Mouse (Mus musculus): ENCODE measurements at regions not wholly inside any gene's neighbourhood (a gene's known extent, or its start where the extent isn't known, plus 50 kb on each side); places are given as distances from the start of the nearest gene placed in this dataset.

- Histone ChIP-seq H3K4me2 (ENCODE audit: low read depth) (no peak overlapping the region), H3K4me1 (replicated peaks; ENCODE audit: control insufficient read depth in 2 of 2, insufficient read depth in 2 of 2, low read length in 1 of 2) (no peaks in the 10 kb centered on the region), H3K4me3 (ENCODE audit: insufficient read depth in 1 of 2, low read depth in 2 of 2, low read length in 2 of 2) (no peak overlapping the region), H3K9me3 (ENCODE audit: control insufficient read depth, low read length) (no peaks in the 10 kb centered on the region), H3K27me3 (ENCODE audit: control insufficient read depth, insufficient read depth, low read length) (no peaks in the 10 kb centered on the region), H3K36me3 (replicated peaks; ENCODE audit: control insufficient read depth, insufficient read depth, low read depth) (no peaks in the 10 kb centered on the region), H3K9ac (replicated peaks) (no peak overlapping the region), H3K27ac (no peak overlapping the region)
- TF ChIP-seq CTCF (IDR thresholded peaks at IDR 0.05; ENCODE audit: low read depth) (no peak), EP300 (IDR thresholded peaks at IDR 0.05; ENCODE audit: low read depth) (no peak)
- DNase-seq (ENCODE audit: low read depth in 3 of 3, low spot score in 3 of 3): no peak
- 38% methylated on average over 7 of the region's 7 CpGs for WGBS (ENCODE audit: insufficient replicate concordance)
- ATAC-seq (ENCODE audit: insufficient read depth): no peak
These were observed 62.2 kb upstream of the Blcap start for GRCm38 (mm10) chr2:157633286-157633685.

GRCm38 (mm10) chr2:157635670-157636069 lies 64.6 kb upstream of the Blcap start:
- WGBS (ENCODE audit: insufficient replicate concordance): 10% methylated on average over 14 of the region's 14 CpGs
- TF ChIP-seq CTCF (IDR thresholded peaks at IDR 0.05; ENCODE audit: low read depth) (peak; percentile 84), EP300 (IDR thresholded peaks at IDR 0.05; ENCODE audit: low read depth) (no peak)
- DNase-seq (ENCODE audit: low read depth in 3 of 3, low spot score in 3 of 3): peak in 2 of 3 experiments; percentile 15 to 19
- ATAC-seq (ENCODE audit: insufficient read depth): no peak
- Histone ChIP-seq H3K4me1 (replicated peaks; ENCODE audit: control insufficient read depth in 2 of 2, insufficient read depth in 2 of 2, low read length in 1 of 2) (no peaks in the 10 kb centered on the region), H3K4me2 (ENCODE audit: low read depth) (no peak overlapping the region), H3K36me3 (replicated peaks; ENCODE audit: control insufficient read depth, insufficient read depth, low read depth) (no peaks in the 10 kb centered on the region), H3K9ac (replicated peaks) (no peak overlapping the region), H3K27ac (no peak overlapping the region), H3K4me3 (ENCODE audit: insufficient read depth in 1 of 2, low read depth in 2 of 2, low read length in 2 of 2) (no peak overlapping the region), H3K27me3 (ENCODE audit: control insufficient read depth, insufficient read depth, low read length) (no peaks in the 10 kb centered on the region), H3K9me3 (ENCODE audit: control insufficient read depth, low read length) (no peaks in the 10 kb centered on the region)

- no peak for DNase-seq (ENCODE audit: low read depth in 3 of 3, low spot score in 3 of 3)
- H3K9me3 ChIP-seq (ENCODE audit: control insufficient read depth, low read length): no peaks in the 10 kb centered on the region
- H3K4me2 ChIP-seq (ENCODE audit: low read depth): no peak overlapping the region
- H3K9ac ChIP-seq (replicated peaks): no peak overlapping the region
- no peak overlapping the region for H3K27ac ChIP-seq
- H3K36me3 ChIP-seq (replicated peaks; ENCODE audit: control insufficient read depth, insufficient read depth, low read depth): no peaks in the 10 kb centered on the region
- H3K27me3 ChIP-seq (ENCODE audit: control insufficient read depth, insufficient read depth, low read length): no peaks in the 10 kb centered on the region
- TF ChIP-seq EP300 (IDR thresholded peaks at IDR 0.05; ENCODE audit: low read depth): no peak
- no peak for TF ChIP-seq CTCF (IDR thresholded peaks at IDR 0.05; ENCODE audit: low read depth)
- H3K4me1 ChIP-seq (replicated peaks; ENCODE audit: control insufficient read depth in 2 of 2, insufficient read depth in 2 of 2, low read length in 1 of 2): no peaks in the 10 kb centered on the region
- WGBS (ENCODE audit: insufficient replicate concordance): 29% methylated on average over 4 of the region's 4 CpGs
- ATAC-seq (ENCODE audit: insufficient read depth): no peak
- H3K4me3 ChIP-seq (ENCODE audit: insufficient read depth in 1 of 2, low read depth in 2 of 2, low read length in 2 of 2): no peak overlapping the region
These were observed 69.8 kb upstream of the Blcap start for GRCm38 (mm10) chr2:157640873-157641272.

GRCm38 (mm10) chr2:157663584-157664375 lies 73.4 kb upstream of the Ctnnbl1 start:
- no peak for DNase-seq (ENCODE audit: low read depth in 3 of 3, low spot score in 3 of 3)
- no peak overlapping the region for H3K4me2 ChIP-seq (ENCODE audit: low read depth)
- TF ChIP-seq EP300 (IDR thresholded peaks at IDR 0.05; ENCODE audit: low read depth) (no peak), CTCF (IDR thresholded peaks at IDR 0.05; ENCODE audit: low read depth) (no peak)
- H3K4me3 ChIP-seq (ENCODE audit: insufficient read depth in 1 of 2, low read depth in 2 of 2, low read length in 2 of 2): no peak overlapping the region
- H3K9me3 ChIP-seq (ENCODE audit: control insufficient read depth, low read length): no peaks in the 10 kb centered on the region
- no peak overlapping the region for H3K27ac ChIP-seq
- no peaks in the 10 kb centered on the region for H3K4me1 ChIP-seq (replicated peaks; ENCODE audit: control insufficient read depth in 2 of 2, insufficient read depth in 2 of 2, low read length in 1 of 2)
- H3K9ac ChIP-seq (replicated peaks): no peak overlapping the region
- H3K27me3 ChIP-seq (ENCODE audit: control insufficient read depth, insufficient read depth, low read length): no peaks in the 10 kb centered on the region
- no peak for ATAC-seq (ENCODE audit: insufficient read depth)
- H3K36me3 ChIP-seq (replicated peaks; ENCODE audit: control insufficient read depth, insufficient read depth, low read depth): no peaks in the 10 kb centered on the region
- 19% methylated on average over 20 of the region's 20 CpGs for WGBS (ENCODE audit: insufficient replicate concordance)

GRCm38 (mm10) chr2:157664481-157664880 lies 72.7 kb upstream of the Ctnnbl1 start:
- Histone ChIP-seq H3K9ac (replicated peaks) (no peak overlapping the region), H3K36me3 (replicated peaks; ENCODE audit: control insufficient read depth, insufficient read depth, low read depth) (no peaks in the 10 kb centered on the region), H3K4me1 (replicated peaks; ENCODE audit: control insufficient read depth in 2 of 2, insufficient read depth in 2 of 2, low read length in 1 of 2) (no peaks in the 10 kb centered on the region), H3K9me3 (ENCODE audit: control insufficient read depth, low read length) (no peaks in the 10 kb centered on the region), H3K27me3 (ENCODE audit: control insufficient read depth, insufficient read depth, low read length) (no peaks in the 10 kb centered on the region), H3K4me2 (ENCODE audit: low read depth) (no peak overlapping the region), H3K27ac (no peak overlapping the region), H3K4me3 (ENCODE audit: insufficient read depth in 1 of 2, low read depth in 2 of 2, low read length in 2 of 2) (no peak overlapping the region)
- ATAC-seq (ENCODE audit: insufficient read depth): no peak
- WGBS (ENCODE audit: insufficient replicate concordance): 43% methylated on average over 6 of the region's 6 CpGs
- no peak for DNase-seq (ENCODE audit: low read depth in 3 of 3, low spot score in 3 of 3)
- TF ChIP-seq CTCF (IDR thresholded peaks at IDR 0.05; ENCODE audit: low read depth) (0 out of 2 replicates have a peak, but pooled peaks have one; percentile 18), EP300 (IDR thresholded peaks at IDR 0.05; ENCODE audit: low read depth) (no peak)

Data from liver, embryonic 14.5 days (tissue).